In the genomic region with DNA sequence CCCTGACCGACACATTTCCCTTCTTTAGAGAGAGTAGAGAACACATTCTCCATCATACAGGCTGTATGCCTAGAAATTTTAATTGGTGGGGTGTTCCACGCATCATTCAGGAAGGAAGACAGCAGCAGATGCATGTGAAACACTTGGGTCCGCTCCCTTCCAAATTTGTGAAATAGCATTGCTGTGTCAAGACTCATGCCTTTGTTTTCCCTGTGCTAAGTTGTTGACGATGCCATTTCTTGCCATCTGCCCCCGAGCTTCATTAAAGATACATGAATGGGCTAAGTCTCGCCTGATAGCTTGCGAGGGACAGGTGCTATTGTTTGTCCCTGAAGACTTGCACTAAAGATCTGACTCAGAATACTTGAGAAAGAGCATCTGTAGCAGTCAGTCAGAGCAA, we compare ENCODE assay signal across 14 mouse cellular contexts.
"Had no signal": no experiment of that assay in that cellular context is flagged by ENCODE, and none has a peak within 500 bp of the region (broad histone marks: within the 10 kb centered on the region; RNA-seq: fewer than 3 reads in every experiment).

No protein-coding gene starts in this region.

- H3K4me1 ChIP-seq: limb, embryonic 12.5 days; neural tube, embryonic 15.5 days had no signal

- H3K4me2 ChIP-seq: limb, embryonic 12.5 days; midbrain, embryonic 13.5 days; neural tube, embryonic 15.5 days had no signal

- H3K36me3 ChIP-seq: limb, embryonic 12.5 days; midbrain, embryonic 13.5 days; neural tube, embryonic 15.5 days had no signal

- H3K4me3 ChIP-seq: limb, embryonic 12.5 days; midbrain, embryonic 13.5 days; myocyte; neural tube, embryonic 15.5 days had no signal

- H3K27me3 ChIP-seq: limb, embryonic 12.5 days; midbrain, embryonic 13.5 days; neural tube, embryonic 15.5 days had no signal

- H3K27ac ChIP-seq: kidney, postnatal 0 days; limb, embryonic 12.5 days; liver, embryonic 14.5 days; midbrain, embryonic 13.5 days; neural tube, embryonic 15.5 days had no signal

- H3K9ac ChIP-seq: limb, embryonic 12.5 days; liver, embryonic 14.5 days; midbrain, embryonic 13.5 days; neural tube, embryonic 15.5 days had no signal

- DNase-seq: kidney, adult 9 months; kidney, postnatal 36 days; layer of hippocampus, adult 9-11 months; liver; lung, adult 18-20 months; right cerebral cortex, adult 18-20 months; right cerebral cortex, postnatal 25 days; thymus, postnatal 4 days had no signal

- ATAC-seq: midbrain, embryonic 13.5 days had no signal

- H3K9me3 ChIP-seq: neural tube, embryonic 15.5 days had no signal
